Mouse (Mus musculus): Measurements from ENCODE around the gene Fbxo5.

GRCm38 (mm10) chr10:5802866-5803265 is 2.5 kb downstream of the Fbxo5 start:
- TF ChIP-seq CTCF (IDR thresholded peaks at IDR 0.05; ENCODE audit: insufficient read depth, low read length) (no peak), POLR2A (IDR thresholded peaks at IDR 0.05; ENCODE audit: borderline replicate concordance, extremely low read depth, low read depth, low read length) (no peak)
